Mouse (Mus musculus): ENCODE measurements around the gene Tyw1. TPM values are rescaled to one million over a fixed set of nuclear protein-coding genes. Genes with fewer than 3 reads are reported as not detected.

Tyw1 gene
- polyA plus RNA-seq, 1 experiment from 2014 or later: 30.2 TPM

GRCm38 (mm10) chr5:130363773-130364172 lies 108.4 kb downstream of the Tyw1 start:
- H3K4me2 ChIP-seq (replicated peaks; ENCODE audit: low read depth, low read length): no peak overlapping the region
- ATAC-seq (ENCODE audit: low FRiP score, low TSS enrichment): no peak
- no peaks in the 10 kb centered on the region for H3K4me1 ChIP-seq (ENCODE audit: control insufficient read depth, insufficient read depth, low read length)
- H3K9me3 ChIP-seq (ENCODE audit: control insufficient read depth, low read length): no peaks in the 10 kb centered on the region
- no peak overlapping the region for H3K4me3 ChIP-seq (ENCODE audit: low read length)
- no peak overlapping the region for H3K9ac ChIP-seq (ENCODE audit: low read depth, low read length)
- WGBS: 36% methylated on average over 3 of the region's 3 CpGs
- H3K36me3 ChIP-seq (ENCODE audit: control insufficient read depth, insufficient read depth, low read length): no peaks in the 10 kb centered on the region
- no peaks in the 10 kb centered on the region for H3K27me3 ChIP-seq (ENCODE audit: control insufficient read depth, insufficient read depth, low read length)
- no peak overlapping the region for H3K27ac ChIP-seq (ENCODE audit: low read depth, low read length)

GRCm38 (mm10) chr5:130368236-130368635 lies 112.8 kb downstream of the Tyw1 start:
- H3K36me3 ChIP-seq (ENCODE audit: control insufficient read depth, insufficient read depth, low read length): no peaks in the 10 kb centered on the region
- 86% methylated on average over 6 of the region's 6 CpGs for WGBS
- no peak overlapping the region for H3K4me2 ChIP-seq (replicated peaks; ENCODE audit: low read depth, low read length)
- H3K27me3 ChIP-seq (ENCODE audit: control insufficient read depth, insufficient read depth, low read length): no peaks in the 10 kb centered on the region
- H3K9me3 ChIP-seq (ENCODE audit: control insufficient read depth, low read length): no peaks in the 10 kb centered on the region
- no peaks in the 10 kb centered on the region for H3K4me1 ChIP-seq (ENCODE audit: control insufficient read depth, insufficient read depth, low read length)
- no peak overlapping the region for H3K4me3 ChIP-seq (ENCODE audit: low read length)
- no peak overlapping the region for H3K9ac ChIP-seq (ENCODE audit: low read depth, low read length)
- no peak overlapping the region for H3K27ac ChIP-seq (ENCODE audit: low read depth, low read length)
- no peak for ATAC-seq (ENCODE audit: low FRiP score, low TSS enrichment)

GRCm38 (mm10) chr5:130369237-130369636 lies 113.8 kb downstream of the Tyw1 start, which contains the start of gene Caln1:
TSS of gene Caln1 (plus strand) at chr5:130369455.
- Histone ChIP-seq H3K27me3 (ENCODE audit: control insufficient read depth, insufficient read depth, low read length) (no peaks in the 10 kb centered on the region), H3K4me3 (ENCODE audit: low read length) (no peak within 1 kb of the TSS), H3K9ac (ENCODE audit: low read depth, low read length) (no peak within 1 kb of the TSS), H3K27ac (ENCODE audit: low read depth, low read length) (no peak within 1 kb of the TSS), H3K36me3 (ENCODE audit: control insufficient read depth, insufficient read depth, low read length) (no peaks in the 10 kb centered on the region), H3K4me1 (ENCODE audit: control insufficient read depth, insufficient read depth, low read length) (no peaks in the 10 kb centered on the region), H3K9me3 (ENCODE audit: control insufficient read depth, low read length) (no peaks in the 10 kb centered on the region), H3K4me2 (replicated peaks; ENCODE audit: low read depth, low read length) (no peak within 1 kb of the TSS)
- ATAC-seq (ENCODE audit: low FRiP score, low TSS enrichment): no peak
- WGBS: 69% methylated on average over 11 of the region's 11 CpGs

GRCm38 (mm10) chr5:130375411-130375810 lies 120.0 kb downstream of the Tyw1 start:
- Histone ChIP-seq H3K9ac (ENCODE audit: low read depth, low read length) (no peak overlapping the region), H3K27me3 (ENCODE audit: control insufficient read depth, insufficient read depth, low read length) (no peaks in the 10 kb centered on the region), H3K27ac (ENCODE audit: low read depth, low read length) (no peak overlapping the region), H3K4me2 (replicated peaks; ENCODE audit: low read depth, low read length) (no peak overlapping the region), H3K4me1 (ENCODE audit: control insufficient read depth, insufficient read depth, low read length) (no peaks in the 10 kb centered on the region), H3K36me3 (ENCODE audit: control insufficient read depth, insufficient read depth, low read length) (no peaks in the 10 kb centered on the region), H3K9me3 (ENCODE audit: control insufficient read depth, low read length) (no peaks in the 10 kb centered on the region), H3K4me3 (ENCODE audit: low read length) (no peak overlapping the region)
- WGBS: 96% methylated on average over 3 of the region's 3 CpGs
- no peak for ATAC-seq (ENCODE audit: low FRiP score, low TSS enrichment)

- Histone ChIP-seq H3K4me3 (ENCODE audit: low read length) (no peak within 1 kb of the TSS), H3K4me1 (ENCODE audit: control insufficient read depth, insufficient read depth, low read length) (peaks cover 7% of the 10 kb centered on the region; the same call in 1 of the 2 replicates), H3K27me3 (ENCODE audit: control insufficient read depth, insufficient read depth, low read length) (no peaks in the 10 kb centered on the region), H3K4me2 (replicated peaks; ENCODE audit: low read depth, low read length) (peak within 1 kb of the TSS; percentile 16), H3K27ac (ENCODE audit: low read depth, low read length) (no peak within 1 kb of the TSS), H3K9ac (ENCODE audit: low read depth, low read length) (no peak within 1 kb of the TSS), H3K9me3 (ENCODE audit: control insufficient read depth, low read length) (no peaks in the 10 kb centered on the region), H3K36me3 (ENCODE audit: control insufficient read depth, insufficient read depth, low read length) (no peaks in the 10 kb centered on the region)
- WGBS: 4% methylated on average over 13 of the region's 13 CpGs
- no peak for ATAC-seq (ENCODE audit: low FRiP score, low TSS enrichment)
These were observed 128.9 kb downstream of the Tyw1 start, which contains the start of gene A330070K13Rik for GRCm38 (mm10) chr5:130384222-130384912. TSS of gene A330070K13Rik (minus strand) at chr5:130384631.

GRCm38 (mm10) chr5:130386418-130386817 lies 131.0 kb downstream of the Tyw1 start:
- 63% methylated on average over 7 of the region's 7 CpGs for WGBS
- Histone ChIP-seq H3K9ac (ENCODE audit: low read depth, low read length) (no peak overlapping the region), H3K27ac (ENCODE audit: low read depth, low read length) (no peak overlapping the region), H3K4me3 (ENCODE audit: low read length) (no peak overlapping the region), H3K4me1 (ENCODE audit: control insufficient read depth, insufficient read depth, low read length) (peaks cover 7% of the 10 kb centered on the region; the same call in 1 of the 2 replicates), H3K36me3 (ENCODE audit: control insufficient read depth, insufficient read depth, low read length) (no peaks in the 10 kb centered on the region), H3K4me2 (replicated peaks; ENCODE audit: low read depth, low read length) (no peak overlapping the region), H3K27me3 (ENCODE audit: control insufficient read depth, insufficient read depth, low read length) (no peaks in the 10 kb centered on the region), H3K9me3 (ENCODE audit: control insufficient read depth, low read length) (no peaks in the 10 kb centered on the region)
- no peak for ATAC-seq (ENCODE audit: low FRiP score, low TSS enrichment)

Other genes with a start within 250 kb of the Tyw1 start
- 40.3 and 46.4 TPM in 2 replicates for gene Asl, start 226.4 kb upstream of the Tyw1 start, polyA plus RNA-seq (2014; fragmentation: Nextera tagmentation; extraction: Ambion mirVana)
- 24.5 and 31.2 TPM in 2 replicates for gene Crcp, start 226.3 kb upstream of the Tyw1 start, polyA plus RNA-seq (2014; fragmentation: Nextera tagmentation; extraction: Ambion mirVana)
- gene Tpst1, start 182.3 kb upstream of the Tyw1 start, polyA plus RNA-seq (2014; fragmentation: Nextera tagmentation; extraction: Ambion mirVana): 61.8 and 70.7 TPM in 2 replicates
- 2.2 and 4.3 TPM in 2 replicates for gene Kctd7, start 110.8 kb upstream of the Tyw1 start, polyA plus RNA-seq (2014; fragmentation: Nextera tagmentation; extraction: Ambion mirVana)
- gene Rabgef1, start 83.8 kb upstream of the Tyw1 start, polyA plus RNA-seq (2014; fragmentation: Nextera tagmentation; extraction: Ambion mirVana): 21.0 and 26.7 TPM in 2 replicates
- 42.2 and 45.9 TPM in 2 replicates for gene Tmem248, start 38.5 kb upstream of the Tyw1 start, polyA plus RNA-seq (2014; fragmentation: Nextera tagmentation; extraction: Ambion mirVana)
- gene Sbds, start 89 bp upstream of the Tyw1 start, polyA plus RNA-seq (2014; fragmentation: Nextera tagmentation; extraction: Ambion mirVana): 55.4 and 77.5 TPM in 2 replicates
- 0.27 and 0.57 TPM in 2 replicates for gene Caln1, start 113.8 kb downstream of the Tyw1 start, polyA plus RNA-seq (2014; fragmentation: Nextera tagmentation; extraction: Ambion mirVana)
- not detected in 2 replicates for gene A330070K13Rik, start 129.0 kb downstream of the Tyw1 start, polyA plus RNA-seq (2014; fragmentation: Nextera tagmentation; extraction: Ambion mirVana)